Mouse (Mus musculus): ENCODE measurements around the gene Nebl. TPM values are rescaled to one million over a fixed set of nuclear protein-coding genes. Genes with fewer than 3 reads are reported as not detected.

Nebl gene
- polyA plus RNA-seq, 2 experiments = 14.3 to 23.9 TPM

DNA sequence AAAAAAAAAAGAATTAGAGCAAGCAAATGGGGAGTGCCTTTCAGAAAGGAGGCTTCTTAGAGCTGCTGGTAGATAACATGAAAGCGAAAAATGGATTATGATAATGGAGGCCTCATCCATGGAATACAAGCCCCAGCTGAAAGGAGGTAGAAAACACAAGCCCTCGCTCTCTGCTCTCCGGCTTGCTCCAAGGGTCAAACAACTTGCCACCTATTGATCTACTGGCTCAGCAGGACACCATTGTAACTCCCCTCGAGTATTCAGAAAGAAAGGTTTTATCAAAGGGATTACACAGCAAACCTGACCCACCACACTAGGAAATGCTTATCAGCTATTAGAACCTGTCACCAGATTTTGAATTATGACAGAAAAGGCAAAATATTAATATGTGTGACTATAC lies 131.4 kb downstream of the Nebl start:
- no peaks in the 10 kb centered on the region for H3K27me3 ChIP-seq (ENCODE audit: control insufficient read depth, insufficient read depth, low read length)
- H3K4me2 ChIP-seq (replicated peaks; ENCODE audit: low read depth, low read length, severe bottlenecking) = no peak overlapping the region
- no peak overlapping the region for H3K4me3 ChIP-seq (replicated peaks; ENCODE audit: low read length)
- H3K4me1 ChIP-seq (ENCODE audit: control insufficient read depth, insufficient read depth, low read length) = no peaks in the 10 kb centered on the region
- ATAC-seq (ENCODE audit: low FRiP score, low read depth) (no peak), DNase-seq (ENCODE audit: low spot score) (no peak)
- H3K9ac ChIP-seq (ENCODE audit: low read depth, low read length, severe bottlenecking) = no peak overlapping the region
- WGBS = 65% methylated on average over 4 of the region's 4 CpGs
- H3K36me3 ChIP-seq (ENCODE audit: control insufficient read depth, insufficient read depth, low read length) = no peaks in the 10 kb centered on the region
- H3K27ac ChIP-seq (replicated peaks; ENCODE audit: low read depth, low read length) = no peak overlapping the region
- no peaks in the 10 kb centered on the region for H3K9me3 ChIP-seq (ENCODE audit: control insufficient read depth, low read length)
- no peak for TF ChIP-seq POLR2A (IDR thresholded peaks at IDR 0.05; ENCODE audit: borderline replicate concordance, extremely low read depth, insufficient read depth, insufficient read length)

DNA sequence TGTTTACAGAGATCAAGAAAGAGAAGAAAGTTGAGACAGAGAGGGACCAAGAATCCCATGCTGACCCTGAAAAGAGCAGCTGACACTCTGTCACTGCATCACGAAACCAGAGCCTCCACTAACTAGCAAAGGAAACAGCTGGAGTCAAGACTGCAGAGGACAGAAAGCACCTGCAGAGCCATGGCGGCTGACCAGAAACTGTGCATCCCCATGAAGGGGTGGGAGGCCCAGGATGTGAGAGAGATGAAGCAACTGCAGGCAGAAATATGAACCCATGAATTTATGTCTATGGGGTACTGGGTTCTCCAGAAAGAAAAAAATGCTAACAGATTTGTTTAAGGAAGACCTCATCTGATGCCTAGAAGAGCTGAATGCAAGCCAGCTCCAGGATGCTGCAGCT lies 133.3 kb downstream of the Nebl start:
- Histone ChIP-seq H3K27me3 (ENCODE audit: control insufficient read depth, insufficient read depth, low read length) (no peaks in the 10 kb centered on the region), H3K4me2 (replicated peaks; ENCODE audit: low read depth, low read length, severe bottlenecking) (no peak overlapping the region), H3K9ac (ENCODE audit: low read depth, low read length, severe bottlenecking) (no peak overlapping the region), H3K36me3 (ENCODE audit: control insufficient read depth, insufficient read depth, low read length) (no peaks in the 10 kb centered on the region), H3K4me3 (replicated peaks; ENCODE audit: low read length) (no peak overlapping the region), H3K4me1 (ENCODE audit: control insufficient read depth, insufficient read depth, low read length) (no peaks in the 10 kb centered on the region), H3K9me3 (ENCODE audit: control insufficient read depth, low read length) (no peaks in the 10 kb centered on the region), H3K27ac (replicated peaks; ENCODE audit: low read depth, low read length) (no peak overlapping the region)
- no peak for TF ChIP-seq POLR2A (IDR thresholded peaks at IDR 0.05; ENCODE audit: borderline replicate concordance, extremely low read depth, insufficient read depth, insufficient read length)
- ATAC-seq (ENCODE audit: low FRiP score, low read depth) = no peak
- 54% methylated on average over 2 of the region's 2 CpGs for WGBS
- no peak for DNase-seq (ENCODE audit: low spot score)

DNA sequence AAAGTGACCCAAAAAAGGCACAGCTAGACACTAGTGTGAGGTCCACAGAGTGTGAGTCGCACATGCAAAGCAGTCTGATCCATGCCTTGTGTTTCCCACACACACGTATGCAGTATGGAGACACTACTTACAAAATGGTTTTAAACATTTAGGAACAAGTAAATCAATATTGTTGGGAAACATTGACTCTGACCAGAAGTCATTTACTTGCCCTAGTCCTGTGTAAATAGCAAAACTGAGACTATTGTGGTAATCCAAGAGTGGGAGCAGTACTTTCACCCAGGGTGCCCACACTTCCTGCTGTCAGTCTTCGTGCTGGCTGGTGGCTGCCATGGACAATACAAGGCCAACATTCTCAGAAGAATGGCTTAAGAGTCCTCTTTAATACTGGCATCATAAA lies 141.6 kb downstream of the Nebl start:
- ATAC-seq (ENCODE audit: low FRiP score, low read depth) (no peak), DNase-seq (ENCODE audit: low spot score) (no peak)
- no peak overlapping the region for H3K27ac ChIP-seq (replicated peaks; ENCODE audit: low read depth, low read length)
- no peak for TF ChIP-seq POLR2A (IDR thresholded peaks at IDR 0.05; ENCODE audit: borderline replicate concordance, extremely low read depth, insufficient read depth, insufficient read length)
- no peaks in the 10 kb centered on the region for H3K9me3 ChIP-seq (ENCODE audit: control insufficient read depth, low read length)
- no peak overlapping the region for H3K4me2 ChIP-seq (replicated peaks; ENCODE audit: low read depth, low read length, severe bottlenecking)
- no peaks in the 10 kb centered on the region for H3K27me3 ChIP-seq (ENCODE audit: control insufficient read depth, insufficient read depth, low read length)
- no peak overlapping the region for H3K4me3 ChIP-seq (replicated peaks; ENCODE audit: low read length)
- H3K4me1 ChIP-seq (ENCODE audit: control insufficient read depth, insufficient read depth, low read length) = no peaks in the 10 kb centered on the region
- no peak overlapping the region for H3K9ac ChIP-seq (ENCODE audit: low read depth, low read length, severe bottlenecking)
- H3K36me3 ChIP-seq (ENCODE audit: control insufficient read depth, insufficient read depth, low read length) = no peaks in the 10 kb centered on the region
- 88% methylated on average over 3 of the region's 3 CpGs for WGBS

DNA sequence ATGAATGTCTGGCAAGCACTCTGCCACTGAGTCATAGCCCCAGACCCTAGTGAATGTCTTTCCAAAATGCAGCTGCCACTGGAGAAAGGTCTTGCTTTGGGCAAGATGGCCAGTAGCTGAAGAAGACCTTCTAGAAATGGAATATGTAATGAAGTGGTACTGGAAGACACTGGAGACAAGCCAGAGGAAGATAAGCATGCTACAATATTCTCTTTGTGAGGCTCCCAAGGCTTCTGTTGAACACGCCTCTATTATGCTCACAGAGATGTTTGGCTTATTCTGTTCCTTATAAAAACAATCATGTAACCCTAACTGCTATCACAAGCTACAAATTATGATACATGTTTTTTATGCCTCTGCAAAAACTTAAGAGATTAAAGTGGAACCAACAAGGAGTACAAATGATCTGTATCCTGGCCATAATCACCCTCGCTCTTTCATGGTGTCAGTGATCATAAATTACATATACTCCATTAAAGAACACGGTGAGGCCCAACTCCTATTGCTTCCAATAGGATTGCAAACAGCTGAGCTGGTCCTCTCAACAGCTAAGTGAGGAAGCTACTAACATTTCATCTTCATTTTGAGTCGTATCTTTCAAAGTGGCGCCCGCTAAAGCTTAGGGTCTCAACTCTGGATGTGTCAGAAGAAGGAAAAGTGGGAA lies 145.8 kb downstream of the Nebl start:
- H3K27me3 ChIP-seq (ENCODE audit: control insufficient read depth, insufficient read depth, low read length) = no peaks in the 10 kb centered on the region
- no peak overlapping the region for H3K9ac ChIP-seq (ENCODE audit: low read depth, low read length, severe bottlenecking)
- no peak for TF ChIP-seq POLR2A (IDR thresholded peaks at IDR 0.05; ENCODE audit: borderline replicate concordance, extremely low read depth, insufficient read depth, insufficient read length)
- WGBS = 71% methylated on average over 6 of the region's 6 CpGs
- H3K4me2 ChIP-seq (replicated peaks; ENCODE audit: low read depth, low read length, severe bottlenecking) = no peak overlapping the region
- no peaks in the 10 kb centered on the region for H3K36me3 ChIP-seq (ENCODE audit: control insufficient read depth, insufficient read depth, low read length)
- H3K4me1 ChIP-seq (ENCODE audit: control insufficient read depth, insufficient read depth, low read length) = no peaks in the 10 kb centered on the region
- H3K9me3 ChIP-seq (ENCODE audit: control insufficient read depth, low read length) = no peaks in the 10 kb centered on the region
- ATAC-seq (ENCODE audit: low FRiP score, low read depth) (no peak), DNase-seq (ENCODE audit: low spot score) (no peak)
- H3K4me3 ChIP-seq (replicated peaks; ENCODE audit: low read length) = no peak overlapping the region
- H3K27ac ChIP-seq (replicated peaks; ENCODE audit: low read depth, low read length) = no peak overlapping the region

DNA sequence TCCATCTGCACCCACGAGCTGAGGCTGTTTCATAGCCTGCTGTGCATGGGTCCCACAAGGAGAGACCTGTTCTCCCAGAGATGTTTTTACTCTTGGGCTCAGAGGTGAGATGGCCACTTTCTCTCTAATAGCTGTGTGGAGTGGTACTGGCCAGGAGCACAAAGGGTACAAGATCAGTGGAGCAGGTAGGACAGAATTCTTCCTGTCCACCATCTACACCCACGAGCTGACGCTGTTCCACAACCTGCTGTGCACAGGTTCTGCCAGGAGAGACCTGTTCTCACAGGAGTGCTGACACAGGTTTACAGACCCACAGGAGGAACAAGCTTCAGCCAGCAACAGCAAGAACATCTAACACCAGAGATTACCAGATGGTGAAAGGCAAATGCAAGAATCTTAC lies 155.6 kb downstream of the Nebl start:
- 71% methylated on average over 3 of the region's 3 CpGs for WGBS
- Histone ChIP-seq H3K9ac (ENCODE audit: low read depth, low read length, severe bottlenecking) (no peak overlapping the region), H3K4me2 (replicated peaks; ENCODE audit: low read depth, low read length, severe bottlenecking) (no peak overlapping the region), H3K27ac (replicated peaks; ENCODE audit: low read depth, low read length) (no peak overlapping the region), H3K4me1 (ENCODE audit: control insufficient read depth, insufficient read depth, low read length) (no peaks in the 10 kb centered on the region), H3K4me3 (replicated peaks; ENCODE audit: low read length) (no peak overlapping the region), H3K27me3 (ENCODE audit: control insufficient read depth, insufficient read depth, low read length) (no peaks in the 10 kb centered on the region), H3K9me3 (ENCODE audit: control insufficient read depth, low read length) (no peaks in the 10 kb centered on the region), H3K36me3 (ENCODE audit: control insufficient read depth, insufficient read depth, low read length) (no peaks in the 10 kb centered on the region)
- no peak for ATAC-seq (ENCODE audit: low FRiP score, low read depth)
- no peak for TF ChIP-seq POLR2A (IDR thresholded peaks at IDR 0.05; ENCODE audit: borderline replicate concordance, extremely low read depth, insufficient read depth, insufficient read length)
- no peak for DNase-seq (ENCODE audit: low spot score)

DNA sequence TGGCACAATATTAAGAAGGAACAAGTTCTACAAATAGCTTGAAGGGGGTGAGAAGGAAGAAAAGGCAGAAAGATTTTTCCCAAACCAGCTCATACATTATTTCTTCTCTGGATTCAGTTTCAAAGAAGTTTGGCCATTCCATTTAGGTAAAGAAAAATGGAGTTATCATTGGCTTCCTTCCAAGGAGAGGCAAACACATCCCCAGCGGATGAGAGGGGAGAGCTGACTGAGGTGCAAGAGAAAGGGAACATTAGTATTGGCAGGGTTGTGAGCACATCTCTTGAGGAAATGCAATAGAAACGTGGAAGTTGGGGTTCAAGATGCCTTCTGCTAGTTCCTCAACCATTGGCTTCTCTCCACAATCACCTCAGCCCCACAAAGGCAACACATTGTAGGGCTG lies 159.5 kb downstream of the Nebl start:
- H3K4me3 ChIP-seq (replicated peaks; ENCODE audit: low read length) = no peak overlapping the region
- no peaks in the 10 kb centered on the region for H3K36me3 ChIP-seq (ENCODE audit: control insufficient read depth, insufficient read depth, low read length)
- TF ChIP-seq POLR2A (IDR thresholded peaks at IDR 0.05; ENCODE audit: borderline replicate concordance, extremely low read depth, insufficient read depth, insufficient read length) = no peak
- no peak overlapping the region for H3K4me2 ChIP-seq (replicated peaks; ENCODE audit: low read depth, low read length, severe bottlenecking)
- WGBS = 67% methylated on average over 2 of the region's 2 CpGs
- DNase-seq (ENCODE audit: low spot score) (no peak), ATAC-seq (ENCODE audit: low FRiP score, low read depth) (no peak)
- no peak overlapping the region for H3K27ac ChIP-seq (replicated peaks; ENCODE audit: low read depth, low read length)
- H3K27me3 ChIP-seq (ENCODE audit: control insufficient read depth, insufficient read depth, low read length) = no peaks in the 10 kb centered on the region
- no peak overlapping the region for H3K9ac ChIP-seq (ENCODE audit: low read depth, low read length, severe bottlenecking)
- no peaks in the 10 kb centered on the region for H3K4me1 ChIP-seq (ENCODE audit: control insufficient read depth, insufficient read depth, low read length)
- H3K9me3 ChIP-seq (ENCODE audit: control insufficient read depth, low read length) = no peaks in the 10 kb centered on the region
